Mouse (Mus musculus) 3T3-L1 (cell line): Measurements from ENCODE around the gene Fam192a.

Experiments used
- DNase-seq: peaks from one replicate; pipeline ENCODE4 v3.0.0-alpha.2; 2015; ENCODE audit warnings: low read depth, low spot score

Fam192a gene

GRCm38 (mm10) chr8:94534612-94535011 is 67.2 kb downstream of the Fam192a start:
- DNase-seq = no peak

GRCm38 (mm10) chr8:94532873-94533671 is 68.7 kb downstream of the Fam192a start, which contains the start of gene Cpne2:
Cpne2 (plus strand) TSS chr8:94532990.
- DNase-seq = peak; percentile 68

GRCm38 (mm10) chr8:94532525-94532872 is 69.3 kb downstream of the Fam192a start:
- no peak for DNase-seq

- peak; percentile 83 for DNase-seq
These were observed 69.8 kb downstream of the Fam192a start for GRCm38 (mm10) chr8:94532000-94532399.

GRCm38 (mm10) chr8:94530643-94531042 is 71.2 kb downstream of the Fam192a start:
- DNase-seq = peak; percentile 31

- no peak for DNase-seq
These were observed 71.9 kb downstream of the Fam192a start for GRCm38 (mm10) chr8:94529875-94530274.

GRCm38 (mm10) chr8:94528245-94528644 is 73.6 kb downstream of the Fam192a start:
- DNase-seq = peak; percentile 89

- DNase-seq = no peak
These were observed 74.6 kb downstream of the Fam192a start for GRCm38 (mm10) chr8:94527178-94527577.

GRCm38 (mm10) chr8:94524554-94524953 is 77.2 kb downstream of the Fam192a start:
- DNase-seq = no peak
